ENCODE assay signal across 9 mouse cellular contexts in genomic region chr1:137225418-137225817, GRCm38 (mm10).
A peak's percentile ranks its signal among the peaks of the same experiment; 100 is the strongest.
DNase-seq lines count a peak whose midpoint lies in the region; ATAC-seq and TF ChIP-seq lines count a peak whose summit lies in the region.
"Had no signal": no experiment of that assay in that cellular context is flagged by ENCODE, and none has a peak within 500 bp of the region (broad histone marks: within the 10 kb centered on the region; RNA-seq: fewer than 3 reads in every experiment).

No protein-coding gene starts in this region.

- H3K4me1 ChIP-seq in cerebellum, adult 2 months (ENCODE audit: control insufficient read depth, insufficient read depth, low read length), result no peaks in the 10 kb centered on the region; the same call in 1 of the 2 replicates
- H3K4me1 ChIP-seq in ES-Bruce4 (ENCODE audit: control insufficient read depth, insufficient read depth, low read length), result no peaks in the 10 kb centered on the region
- H3K4me1 ChIP-seq in kidney, postnatal 0 days (replicated peaks; ENCODE audit: insufficient read depth, low read length), result no peaks in the 10 kb centered on the region

- 0 out of 2 replicates have a peak, but pooled peaks cover 3% of the 10 kb centered on the region for H3K9me3 ChIP-seq in ES-Bruce4 (replicated peaks; ENCODE audit: control insufficient read depth, insufficient read depth, low read length, poor library complexity, severe bottlenecking)
- H3K9me3 ChIP-seq in kidney, postnatal 0 days (replicated peaks; ENCODE audit: low read length), result no peaks in the 10 kb centered on the region

- WGBS in cerebellum, adult 2 months, result 36% methylated on average over 3 of the region's 3 CpGs
- 34% methylated on average over 3 of the region's 3 CpGs for WGBS in kidney, postnatal 0 days

- H3K9ac ChIP-seq in ES-Bruce4 (ENCODE audit: low read depth, poor library complexity, severe bottlenecking), result no peak overlapping the region
- H3K9ac ChIP-seq in kidney, postnatal 0 days (ENCODE audit: low read depth, low read length), result no peak overlapping the region

- H3K4me2 ChIP-seq in kidney, postnatal 0 days (ENCODE audit: low read length), result no peak overlapping the region

- no peak for TF ChIP-seq POLR2A in cerebellum, adult 2 months (IDR thresholded peaks at IDR 0.05; ENCODE audit: borderline replicate concordance, insufficient read depth, low read length)
- TF ChIP-seq POLR2A in ES-Bruce4 (IDR thresholded peaks at IDR 0.05; ENCODE audit: insufficient read depth, low read length), result no peak

- no peak overlapping the region for H3K4me3 ChIP-seq in cerebellum, adult 2 months (replicated peaks; ENCODE audit: insufficient read depth, low read depth, low read length)
- H3K4me3 ChIP-seq in ES-Bruce4 (ENCODE audit: low read depth, low read length), result no peak overlapping the region
- no peak overlapping the region for H3K4me3 ChIP-seq in kidney, postnatal 0 days (replicated peaks; ENCODE audit: low read depth, low read length)
- H3K4me3 ChIP-seq: myocyte had no signal

- TF ChIP-seq CTCF in cerebellum, adult 2 months (IDR thresholded peaks at IDR 0.05; ENCODE audit: borderline replicate concordance, insufficient read depth, low read depth, low read length), result peak; percentile 53; the same call in 1 of the 2 replicates
- TF ChIP-seq CTCF in ES-Bruce4 (IDR thresholded peaks at IDR 0.05; ENCODE audit: low read depth, low read length), result peak; percentile 29
- peak; percentile 93 for TF ChIP-seq CTCF in kidney, postnatal 0 days (IDR thresholded peaks at IDR 0.05; ENCODE audit: low read depth)

- H3K27me3 ChIP-seq in cerebellum, adult 2 months (ENCODE audit: control insufficient read depth, insufficient read depth, low read length), result no peaks in the 10 kb centered on the region; the same call in 1 of the 2 replicates
- H3K27me3 ChIP-seq in ES-Bruce4 (ENCODE audit: control insufficient read depth, insufficient read depth, low read length, poor library complexity, severe bottlenecking), result no peaks in the 10 kb centered on the region; the same call in 1 of the 2 replicates
- H3K27me3 ChIP-seq in kidney, postnatal 0 days (ENCODE audit: insufficient read depth, low read length), result no peaks in the 10 kb centered on the region

- no peak for TF ChIP-seq EP300 in ES-Bruce4 (IDR thresholded peaks at IDR 0.05; ENCODE audit: insufficient read depth, low read depth, low read length)

- peak in 1 of 2 experiments; percentile 5 for DNase-seq in cerebellum, adult 2 months
- no peak for DNase-seq in cerebellum, adult 9-11 months
- DNase-seq in fibroblast of lung, adult 2 months (ENCODE audit: low read depth), result peak; percentile 32
- peak; percentile 93 for DNase-seq in kidney, postnatal 0 days (ENCODE audit: low spot score)
- DNase-seq in lung, postnatal 14 days, result peak; percentile 17
- peak; percentile 12 for DNase-seq in right cerebral cortex, postnatal 14 days

- H3K36me3 ChIP-seq in ES-Bruce4 (ENCODE audit: control insufficient read depth, insufficient read depth, low read length, poor library complexity, severe bottlenecking), result no peaks in the 10 kb centered on the region
- H3K36me3 ChIP-seq in kidney, postnatal 0 days (ENCODE audit: insufficient read depth, low read length), result no peaks in the 10 kb centered on the region

- H3K27ac ChIP-seq in cerebellum, adult 2 months (ENCODE audit: insufficient read depth, low read length), result no peak overlapping the region
- no peak overlapping the region for H3K27ac ChIP-seq in ES-Bruce4 (ENCODE audit: insufficient read depth, low read length)
- H3K27ac ChIP-seq in kidney, postnatal 0 days, result no peak overlapping the region

- no peak for ATAC-seq in kidney, postnatal 0 days (replicated peaks; ENCODE audit: low FRiP score, low read depth)
- no peak for ATAC-seq in CD4-positive, CD25-positive, alpha-beta regulatory T cell, adult 4 months

Comparison
In these comparisons a context has a peak if more than half of its experiments do, and no peak if none do; other contexts are left out.
1. CTCF ChIP-seq: peak in every context shown above with its lines; median percentile 93 in kidney, postnatal 0 days; 53 in cerebellum, adult 2 months; 29 in ES-Bruce4.